Mouse (Mus musculus) midbrain, embryonic 14.5 days (tissue): ENCODE results near the gene Moap1. TPM values are rescaled to one million over a fixed set of nuclear protein-coding genes. Genes with fewer than 3 reads are reported as not detected.

Experiments
- ATAC-seq: fragments of 200-750 bp; cut with Nextera tagmentation; 2 replicates; pipeline ENCODE4 v1.8.0; 2017; ENCODE audit warnings: moderate number of reproducible peaks, moderate library complexity; ENCODE audit not compliant: low FRiP score, low TSS enrichment
- DNase-seq: peaks from one replicate; pipeline ENCODE4 v3.0.0-alpha.2; 2015
- H3K27ac ChIP-seq: fragments of 300-500 bp; sonication (generic); replicated peaks from 2 replicates; pipeline ENCODE4 v1.5.1; 2014; ENCODE audit warnings: mild to moderate bottlenecking, low read depth, low read length, moderate library complexity
- H3K27me3 ChIP-seq: fragments of 300-500 bp; sonication (generic); 2 replicates; pipeline ENCODE4 v1.6.1; 2014; ENCODE audit warnings: low read length, control low read depth, mixed read lengths; ENCODE audit not compliant: control insufficient read depth, insufficient read depth
- H3K36me3 ChIP-seq: fragments of 300-500 bp; sonication (generic); 2 replicates; pipeline ENCODE4 v1.6.1; 2014; ENCODE audit warnings: low read length, control low read depth; ENCODE audit not compliant: control insufficient read depth, insufficient read depth
- H3K4me1 ChIP-seq: fragments of 300-500 bp; sonication (generic); 2 replicates; pipeline ENCODE4 v1.6.1; 2014; ENCODE audit warnings: mild to moderate bottlenecking, antibody characterized with exemption, low read length, control low read depth; ENCODE audit not compliant: control insufficient read depth, insufficient read depth
- H3K4me2 ChIP-seq: fragments of 300-500 bp; sonication (generic); 2 replicates; pipeline ENCODE4 v1.6.1; 2014; ENCODE audit warnings: mild to moderate bottlenecking, low read length, moderate library complexity
- H3K4me3 ChIP-seq: fragments of 300-500 bp; sonication (generic); replicated peaks from 2 replicates; pipeline ENCODE4 v1.5.1; 2014; ENCODE audit warnings: low read depth, low read length
- H3K9ac ChIP-seq: fragments of 300-500 bp; sonication (generic); replicated peaks from 2 replicates; pipeline ENCODE4 v1.6.1; 2014; ENCODE audit warnings: mild to moderate bottlenecking, low read length, moderate library complexity
- H3K9me3 ChIP-seq: fragments of 300-500 bp; sonication (generic); 2 replicates; pipeline ENCODE4 v1.6.1; 2016; ENCODE audit warnings: low read length, control low read depth, mixed read lengths; ENCODE audit not compliant: control insufficient read depth
- WGBS: fragments of 180-500 bp; shearing (Covaris S2); extraction: QIAGEN DNeasy Blood & Tissue Kit; methylation state at CpG from one replicate; pipeline ENCODE4 v1.1.7; 2014; 5-methylcytosine and 5-hydroxymethylcytosine counted together
- polyA plus RNA-seq: library from polyadenylated mRNA; unstranded; fragments of >200 nt; fragmentation: Nextera tagmentation; extraction: Ambion mirVana; gene quantifications from 2 replicates; pipeline ENCODE4 v1.2.1, GENCODE M21; 2014

Moap1 gene
- 60.0 and 63.6 TPM in 2 replicates for polyA plus RNA-seq

GRCm38 (mm10) chr12:102743589-102744574 lies at the start of gene Moap1, which contains the start of gene Tmem251:
Gene Moap1, minus strand, starts transcription at chr12:102743661.
Gene Tmem251, plus strand, starts transcription at chr12:102743762.
- under 1% methylated on average over 63 of the region's 63 CpGs for WGBS

GRCm38 (mm10) chr12:102787927-102788326 lies 44.5 kb upstream of the Moap1 start:
- Histone ChIP-seq H3K9me3 (no peaks in the 10 kb centered on the region), H3K4me2 (no peak overlapping the region), H3K27ac (no peak overlapping the region), H3K36me3 (peaks cover 73% of the 10 kb centered on the region), H3K9ac (no peak overlapping the region), H3K27me3 (no peaks in the 10 kb centered on the region), H3K4me1 (no peaks in the 10 kb centered on the region), H3K4me3 (no peak overlapping the region)
- DNase-seq (no peak), ATAC-seq (no peak)
- 92% methylated on average over 7 of the region's 7 CpGs for WGBS

More at GRCm38 (mm10) chr12:102743589-102744574, at the start of gene Moap1, which contains the start of gene Tmem251:
- peaks cover 20% of the 10 kb centered on the region for H3K4me1 ChIP-seq
- peak within 1 kb of the TSS; percentile 93 for H3K27ac ChIP-seq
- peak; percentile 97 for ATAC-seq
- H3K27me3 ChIP-seq, result no peaks in the 10 kb centered on the region
- peak; percentile 96 for DNase-seq
- peak within 1 kb of the TSS; percentile 86 for H3K4me2 ChIP-seq
- H3K36me3 ChIP-seq, result peaks cover 21% of the 10 kb centered on the region
- H3K9ac ChIP-seq, result peak within 1 kb of the TSS; percentile 93
- no peaks in the 10 kb centered on the region for H3K9me3 ChIP-seq
- H3K4me3 ChIP-seq, result peak within 1 kb of the TSS; percentile 84

GRCm38 (mm10) chr12:102785593-102785985 lies 42.1 kb upstream of the Moap1 start:
- Histone ChIP-seq H3K4me3 (no peak overlapping the region), H3K27me3 (no peaks in the 10 kb centered on the region), H3K36me3 (peaks cover 55% of the 10 kb centered on the region), H3K4me2 (no peak overlapping the region), H3K27ac (no peak overlapping the region), H3K9ac (no peak overlapping the region), H3K9me3 (no peaks in the 10 kb centered on the region), H3K4me1 (no peaks in the 10 kb centered on the region)
- no peak for DNase-seq
- no peak for ATAC-seq
- 88% methylated on average over 5 of the region's 5 CpGs for WGBS

GRCm38 (mm10) chr12:102784899-102785592 lies 41.6 kb upstream of the Moap1 start:
- no peak for DNase-seq
- H3K4me2 ChIP-seq, result no peak overlapping the region
- H3K27ac ChIP-seq, result no peak overlapping the region
- no peaks in the 10 kb centered on the region for H3K4me1 ChIP-seq
- H3K4me3 ChIP-seq, result no peak overlapping the region
- 92% methylated on average over 19 of the region's 19 CpGs for WGBS
- no peaks in the 10 kb centered on the region for H3K9me3 ChIP-seq
- no peaks in the 10 kb centered on the region for H3K27me3 ChIP-seq
- no peak overlapping the region for H3K9ac ChIP-seq
- ATAC-seq, result no peak
- H3K36me3 ChIP-seq, result peaks cover 55% of the 10 kb centered on the region

- Histone ChIP-seq H3K4me2 (no peak overlapping the region), H3K9me3 (no peaks in the 10 kb centered on the region), H3K4me3 (no peak overlapping the region), H3K4me1 (no peaks in the 10 kb centered on the region), H3K9ac (no peak overlapping the region), H3K27ac (no peak overlapping the region), H3K36me3 (peaks cover 48% of the 10 kb centered on the region), H3K27me3 (no peaks in the 10 kb centered on the region)
- DNase-seq (no peak), ATAC-seq (no peak)
- 97% methylated on average over 5 of the region's 5 CpGs for WGBS
These were observed 39.4 kb upstream of the Moap1 start for GRCm38 (mm10) chr12:102782841-102783240.

- no peak for ATAC-seq
- Histone ChIP-seq H3K27me3 (no peaks in the 10 kb centered on the region), H3K27ac (no peak overlapping the region), H3K9me3 (no peaks in the 10 kb centered on the region), H3K4me3 (no peak overlapping the region), H3K9ac (no peak overlapping the region), H3K4me1 (no peaks in the 10 kb centered on the region), H3K36me3 (peaks cover 48% of the 10 kb centered on the region), H3K4me2 (no peak overlapping the region)
- DNase-seq, result peak; percentile 33
- 48% methylated on average over 3 of the region's 3 CpGs for WGBS
These were observed 36.0 kb upstream of the Moap1 start for GRCm38 (mm10) chr12:102779452-102779851.

GRCm38 (mm10) chr12:102778151-102778550 lies 34.7 kb upstream of the Moap1 start:
- H3K9me3 ChIP-seq, result no peaks in the 10 kb centered on the region
- no peak overlapping the region for H3K9ac ChIP-seq
- H3K4me2 ChIP-seq, result no peak overlapping the region
- H3K4me3 ChIP-seq, result no peak overlapping the region
- peaks cover 51% of the 10 kb centered on the region for H3K36me3 ChIP-seq
- no peak for ATAC-seq
- WGBS, result 61% methylated on average over 5 of the region's 5 CpGs
- no peaks in the 10 kb centered on the region for H3K4me1 ChIP-seq
- no peaks in the 10 kb centered on the region for H3K27me3 ChIP-seq
- no peak overlapping the region for H3K27ac ChIP-seq
- DNase-seq, result no peak

- no peak overlapping the region for H3K27ac ChIP-seq
- ATAC-seq (no peak), DNase-seq (no peak)
- H3K4me3 ChIP-seq, result no peak overlapping the region
- no peak overlapping the region for H3K4me2 ChIP-seq
- no peaks in the 10 kb centered on the region for H3K27me3 ChIP-seq
- peaks cover 65% of the 10 kb centered on the region for H3K36me3 ChIP-seq
- no peaks in the 10 kb centered on the region for H3K4me1 ChIP-seq
- H3K9ac ChIP-seq, result no peak overlapping the region
- no peaks in the 10 kb centered on the region for H3K9me3 ChIP-seq
- WGBS, result 88% methylated on average over 14 of the region's 14 CpGs
These were observed 32.6 kb upstream of the Moap1 start for GRCm38 (mm10) chr12:102776035-102776434.
